Mouse (Mus musculus): ENCODE results near the gene Wdr72. TPM values are rescaled to one million over a fixed set of nuclear protein-coding genes. Genes with fewer than 3 reads are reported as not detected.

The Wdr72 gene
- 0.15 TPM for polyA plus RNA-seq (2015; fragmentation: Illumina TruSeq; extraction: RNeasy Lipid Tissue Mini Kit (QIAGEN cat#74804); ENCODE audit: insufficient read depth, low read depth, low replicate concordance)

GRCm38 (mm10) chr9:74109761-74110460 lies at the start of gene Wdr72:
Gene Wdr72 (plus strand): TSS chr9:74110356.

Other genes starting within 250 kb of the Wdr72 start
- not detected for gene Unc13c, start 141.4 kb upstream of the Wdr72 start, polyA plus RNA-seq (2015; fragmentation: Illumina TruSeq; extraction: RNeasy Lipid Tissue Mini Kit (QIAGEN cat#74804); ENCODE audit: insufficient read depth, low read depth, low replicate concordance)

Measured in pancreas, adult 10 weeks (tissue).